Mouse (Mus musculus) heart, postnatal 0 days (tissue): ENCODE measurements around the gene Ms4a14. TPM values are rescaled to one million over a fixed set of nuclear protein-coding genes. Genes with fewer than 3 reads are reported as not detected.
"Not testable (repeated sequence)": the region's sequence is repeated elsewhere in the genome, so short reads cannot be mapped to it uniquely, and the experiment has no call there.

Source experiments
- ATAC-seq: fragments of 200-750 bp; cut with Nextera tagmentation; 2 replicates; pipeline ENCODE4 v1.8.0; 2017; ENCODE audit warnings: low read depth, moderate number of reproducible peaks, moderate library complexity; ENCODE audit not compliant: insufficient read depth
- DNase-seq: peaks from one replicate; pipeline ENCODE4 v3.0.0-alpha.2; 2016; ENCODE audit warnings: low spot score
- H3K27ac ChIP-seq: fragments of 300-500 bp; sonication (generic); 2 replicates; pipeline ENCODE4 v1.5.1; 2014; ENCODE audit warnings: low read depth, mild to moderate bottlenecking
- H3K27me3 ChIP-seq: fragments of 300-500 bp; sonication (generic); 2 replicates; pipeline ENCODE4 v1.6.1; 2014; ENCODE audit warnings: low read length, mixed read lengths; ENCODE audit not compliant: control insufficient read depth, insufficient read depth
- H3K36me3 ChIP-seq: fragments of 300-500 bp; sonication (generic); replicated peaks from 2 replicates; pipeline ENCODE4 v1.6.1; 2014; ENCODE audit warnings: low read length, mixed read lengths; ENCODE audit not compliant: control insufficient read depth, insufficient read depth
- H3K4me1 ChIP-seq: fragments of 300-500 bp; sonication (generic); 2 replicates; pipeline ENCODE4 v1.6.1; 2014; ENCODE audit warnings: antibody characterized with exemption; ENCODE audit not compliant: control insufficient read depth, insufficient read depth
- H3K4me2 ChIP-seq: fragments of 300-500 bp; sonication (generic); 2 replicates; pipeline ENCODE4 v1.6.1; 2014; ENCODE audit warnings: low read depth, mild to moderate bottlenecking, low read length, moderate library complexity
- H3K4me3 ChIP-seq: fragments of 300-500 bp; sonication (generic); 2 replicates; pipeline ENCODE4 v1.5.1; 2014; ENCODE audit warnings: low read depth, low read length
- H3K9ac ChIP-seq: fragments of 300-500 bp; sonication (generic); replicated peaks from 2 replicates; pipeline ENCODE4 v1.6.1; 2014; ENCODE audit warnings: low read depth, low read length, mixed read lengths
- H3K9me3 ChIP-seq: fragments of 300-500 bp; sonication (generic); replicated peaks from 2 replicates; pipeline ENCODE4 v1.6.1; 2016; ENCODE audit warnings: low read length; ENCODE audit not compliant: control insufficient read depth
- CTCF ChIP-seq: IDR thresholded peaks from 2 replicates; pipeline ENCODE4 v1.5.1; 2016; ENCODE audit warnings: antibody characterized with exemption, control low read depth, low read depth
- EP300 ChIP-seq: IDR thresholded peaks from 2 replicates; pipeline ENCODE4 v1.6.1; 2016; ENCODE audit warnings: antibody characterized with exemption, low read depth
- WGBS: fragments of 180-500 bp; shearing (Covaris S2); extraction: QIAGEN DNeasy Blood & Tissue Kit; methylation state at CpG from one replicate; pipeline ENCODE4 v1.1.7; 2014; 5-methylcytosine and 5-hydroxymethylcytosine counted together
- polyA plus RNA-seq: library from polyadenylated mRNA; unstranded; fragments of >200 nt; fragmentation: Nextera tagmentation; extraction: Ambion mirVana; gene quantifications from 2 replicates; pipeline ENCODE4 v1.2.1, GENCODE M21; 2015
- total RNA-seq: library from RNA; depleted of rRNA; stranded (reverse); fragments of >200 nt; gene quantifications from 2 replicates; pipeline ENCODE4 v1.2.3, GENCODE M21; 2014; ENCODE audit warnings: low replicate concordance

Ms4a14 gene
- total and polyA plus RNA-seq, 2 experiments from 2014 or later = 0.03 TPM; not detected in 1

DNA sequence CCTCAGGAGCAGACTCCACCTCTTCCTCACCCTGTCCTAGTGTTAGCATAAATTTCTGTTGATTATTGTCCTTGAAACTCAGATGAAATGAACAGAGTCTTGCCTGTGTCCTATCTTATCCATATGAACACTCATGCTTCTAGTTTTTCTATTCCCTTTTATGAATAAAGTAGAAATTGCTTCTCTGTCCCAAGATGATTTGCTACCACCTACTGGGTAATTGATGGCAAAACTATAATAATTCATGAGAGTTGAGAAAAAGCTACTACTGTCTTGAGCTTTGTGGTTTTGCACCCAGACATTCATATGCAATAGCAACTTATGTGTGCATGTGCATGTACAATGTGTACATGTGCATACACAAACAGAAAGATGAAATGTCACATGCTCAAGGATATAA lies 29.7 kb upstream of the Ms4a14 start:
- Histone ChIP-seq H3K36me3 (no peaks in the 10 kb centered on the region), H3K27me3 (no peaks in the 10 kb centered on the region), H3K4me1 (no peaks in the 10 kb centered on the region), H3K9ac (no peak overlapping the region), H3K4me3 (no peak overlapping the region), H3K27ac (no peak overlapping the region), H3K4me2 (no peak overlapping the region), H3K9me3 (no peaks in the 10 kb centered on the region)
- DNase-seq (no peak), ATAC-seq (no peak)
- TF ChIP-seq EP300 = no peak
- no peak for TF ChIP-seq CTCF

DNA sequence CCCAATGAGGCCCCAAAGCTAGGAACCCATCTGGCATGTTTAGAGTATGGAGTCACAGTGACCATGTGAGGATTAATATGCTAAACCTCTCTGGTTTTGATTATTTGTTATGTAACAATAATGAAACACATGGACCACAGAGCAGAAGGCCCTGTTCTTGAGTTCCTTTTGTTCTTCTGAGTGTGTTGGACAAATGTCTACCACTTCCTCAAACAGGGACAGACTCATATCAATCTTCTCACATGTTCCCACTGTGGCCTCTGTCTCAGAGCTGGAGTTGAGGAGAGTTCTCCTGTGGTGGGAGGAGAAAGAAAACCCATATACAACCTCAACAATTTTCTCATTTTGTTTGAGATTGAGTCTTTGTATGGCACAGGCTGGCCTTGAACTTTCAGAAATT lies 28.9 kb upstream of the Ms4a14 start:
- H3K4me3 ChIP-seq = no peak overlapping the region
- no peaks in the 10 kb centered on the region for H3K36me3 ChIP-seq
- no peaks in the 10 kb centered on the region for H3K4me1 ChIP-seq
- ATAC-seq (no peak), DNase-seq (no peak)
- no peak overlapping the region for H3K27ac ChIP-seq
- H3K27me3 ChIP-seq = no peaks in the 10 kb centered on the region
- TF ChIP-seq EP300 = no peak
- no peak overlapping the region for H3K9ac ChIP-seq
- no peak overlapping the region for H3K4me2 ChIP-seq
- H3K9me3 ChIP-seq = no peaks in the 10 kb centered on the region

DNA sequence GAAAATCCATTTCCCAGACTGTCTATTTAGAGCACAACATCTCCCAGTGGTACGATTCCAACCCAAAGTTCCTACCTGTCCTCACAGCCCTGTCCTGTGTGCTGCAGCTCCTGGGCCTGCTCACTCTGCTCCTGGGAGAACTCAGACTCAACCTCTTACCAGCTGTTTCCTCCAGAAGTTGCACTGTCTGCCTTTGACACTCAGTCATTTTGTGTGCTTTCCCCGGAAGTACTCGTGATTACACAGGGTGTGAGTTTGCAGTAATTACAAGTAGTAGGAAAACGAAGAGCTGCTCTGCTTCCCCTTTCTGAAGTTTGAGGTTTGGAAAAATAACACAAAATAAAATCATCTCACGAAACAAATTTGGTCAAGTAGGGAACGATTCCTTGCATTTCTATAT lies 21.7 kb upstream of the Ms4a14 start, which contains the start of gene Ms4a7:
Gene Ms4a7 (minus strand): TSS at position 215 of the 400 bp plus-strand sequence.
- DNase-seq = no peak

DNA sequence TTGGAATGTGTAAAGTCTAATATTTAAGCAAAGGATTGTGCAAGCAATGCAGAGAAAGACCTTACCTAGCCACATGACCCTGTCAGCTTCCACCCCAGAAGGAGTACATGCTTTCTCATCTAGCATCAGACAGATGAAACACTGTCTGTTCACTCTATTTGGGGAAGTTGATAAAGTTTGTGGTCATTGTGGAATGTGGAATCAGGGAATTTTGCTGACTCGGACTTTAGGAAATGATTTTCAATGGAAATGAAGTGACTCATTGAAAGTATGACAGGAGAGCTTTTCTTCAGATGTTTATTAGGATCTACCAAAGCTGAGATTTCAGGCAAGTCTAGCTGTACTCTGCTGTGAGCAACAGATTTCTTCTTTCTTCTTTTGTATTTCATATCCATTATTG lies 6.9 kb upstream of the Ms4a14 start:
- 65% methylated on average over 1 of the region's 1 CpGs for WGBS
- Histone ChIP-seq H3K27ac (no peak overlapping the region), H3K27me3 (no peaks in the 10 kb centered on the region), H3K36me3 (no peaks in the 10 kb centered on the region), H3K4me3 (no peak overlapping the region), H3K9ac (no peak overlapping the region), H3K4me2 (no peak overlapping the region), H3K9me3 (0 out of 2 replicates have a peak, but pooled peaks cover 4% of the 10 kb centered on the region), H3K4me1 (no peaks in the 10 kb centered on the region)
- DNase-seq (no peak), ATAC-seq (no peak)
- TF ChIP-seq EP300 = no peak
- TF ChIP-seq CTCF = no peak

More for the DNA sequence above, 21.7 kb upstream of the Ms4a14 start, which contains the start of gene Ms4a7:
- ATAC-seq = no peak
- Histone ChIP-seq H3K9ac (no peak within 1 kb of the TSS), H3K4me1 (no peaks in the 10 kb centered on the region), H3K4me3 (no peak within 1 kb of the TSS), H3K27me3 (no peaks in the 10 kb centered on the region), H3K9me3 (no peaks in the 10 kb centered on the region), H3K36me3 (no peaks in the 10 kb centered on the region), H3K27ac (no peak within 1 kb of the TSS), H3K4me2 (no peak within 1 kb of the TSS)
- 68% methylated on average over 6 of the region's 6 CpGs for WGBS
- TF ChIP-seq EP300 (no peak), CTCF (no peak)

- WGBS = 82% methylated on average over 4 of the region's 4 CpGs
- TF ChIP-seq EP300 (no peak), CTCF (no peak)
- no peak for DNase-seq
Observed at GRCm38 (mm10) chr19:11316786-11317185, 2.5 kb upstream of the Ms4a14 start.

GRCm38 (mm10) chr19:11308888-11309287 lies 5.4 kb downstream of the Ms4a14 start:
- H3K27ac ChIP-seq = no peak overlapping the region
- no peak for TF ChIP-seq EP300
- no peak for TF ChIP-seq CTCF
- H3K9ac ChIP-seq = no peak overlapping the region
- no peaks in the 10 kb centered on the region for H3K9me3 ChIP-seq
- no peak for DNase-seq
- no peaks in the 10 kb centered on the region for H3K27me3 ChIP-seq
- no peaks in the 10 kb centered on the region for H3K36me3 ChIP-seq
- no peaks in the 10 kb centered on the region for H3K4me1 ChIP-seq
- no peak for ATAC-seq
- no peak overlapping the region for H3K4me3 ChIP-seq
- H3K4me2 ChIP-seq = no peak overlapping the region

More at GRCm38 (mm10) chr19:11316786-11317185, 2.5 kb upstream of the Ms4a14 start:
- H3K4me1 ChIP-seq = no peaks in the 10 kb centered on the region
- no peaks in the 10 kb centered on the region for H3K36me3 ChIP-seq
- H3K9ac ChIP-seq = no peak overlapping the region
- no peak for ATAC-seq
- H3K9me3 ChIP-seq = 0 out of 2 replicates have a peak, but pooled peaks cover 4% of the 10 kb centered on the region
- no peak overlapping the region for H3K4me3 ChIP-seq
- no peaks in the 10 kb centered on the region for H3K27me3 ChIP-seq
- H3K4me2 ChIP-seq = no peak overlapping the region
- no peak overlapping the region for H3K27ac ChIP-seq

DNA sequence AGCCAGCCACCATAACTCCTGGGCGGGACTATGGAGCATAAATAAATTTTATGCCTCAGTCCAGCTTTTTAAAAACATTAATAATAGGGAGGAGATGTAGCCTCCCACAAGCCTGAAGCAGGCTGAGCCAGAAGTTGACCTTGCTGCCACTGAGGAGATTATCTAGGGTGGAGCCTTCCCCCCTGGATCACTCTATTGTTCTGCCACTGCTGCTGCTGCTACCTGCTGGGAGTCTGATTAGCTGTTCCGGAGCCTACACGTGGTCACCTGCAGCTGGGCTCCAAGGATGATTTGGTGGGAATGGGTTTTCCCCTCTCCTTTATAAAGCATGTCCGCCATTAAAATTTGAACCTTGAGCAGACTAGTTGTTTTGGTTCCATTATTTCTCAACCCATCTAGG lies 14.7 kb downstream of the Ms4a14 start:
- H3K4me2 ChIP-seq, H3K4me1 ChIP-seq, H3K27me3 ChIP-seq, ATAC-seq, H3K36me3 ChIP-seq, DNase-seq, H3K27ac ChIP-seq, H3K9ac ChIP-seq, H3K4me3 ChIP-seq, H3K9me3 ChIP-seq: not testable (repeated sequence)
- WGBS = 53% methylated on average over 4 of the region's 4 CpGs
